Mouse (Mus musculus) stomach, postnatal 0 days (tissue): ENCODE measurements at regions not wholly inside any gene's neighbourhood (a gene's known extent, or its start where the extent isn't known, plus 50 kb on each side); places are given as distances from the start of the nearest gene placed in this dataset.

Experiments
- CTCF ChIP-seq: IDR thresholded peaks from 2 replicates; pipeline ENCODE4 v1.5.1; 2016; ENCODE audit warnings: antibody characterized with exemption, low read depth, mild to moderate bottlenecking, moderate library complexity
- EP300 ChIP-seq: optimal IDR thresholded peaks from 2 replicates; pipeline ENCODE3; 2016; ENCODE audit warnings: antibody characterized with exemption

- TF ChIP-seq CTCF (no peak), EP300 (no peak)
Measured at GRCm38 (mm10) chr15:96832389-96832788, 132.9 kb upstream of the Slc38a2 start.
